Mouse (Mus musculus): ENCODE measurements around the gene Spata3.

- TF ChIP-seq CTCF (IDR thresholded peaks at IDR 0.05; ENCODE audit: low read depth) (no peak), EP300 (optimal IDR thresholded peaks at IDR 0.05) (no peak)
These were observed 31.6 kb downstream of the Spata3 start for GRCm38 (mm10) chr1:86048231-86048630.
